Mouse (Mus musculus) heart, postnatal 0 days (tissue): ENCODE measurements around the gene Prdx6b. TPM values are rescaled to one million over a fixed set of nuclear protein-coding genes. Genes with fewer than 3 reads are reported as not detected.

Source experiments
- ATAC-seq: fragments of 200-750 bp; cut with Nextera tagmentation; 2 replicates; pipeline ENCODE4 v1.8.0; 2017; ENCODE audit warnings: low read depth, moderate number of reproducible peaks, moderate library complexity; ENCODE audit not compliant: insufficient read depth
- DNase-seq: peaks from one replicate; pipeline ENCODE4 v3.0.0-alpha.2; 2016; ENCODE audit warnings: low spot score
- H3K27ac ChIP-seq: fragments of 300-500 bp; sonication (generic); 2 replicates; pipeline ENCODE4 v1.5.1; 2014; ENCODE audit warnings: low read depth, mild to moderate bottlenecking
- H3K27me3 ChIP-seq: fragments of 300-500 bp; sonication (generic); 2 replicates; pipeline ENCODE4 v1.6.1; 2014; ENCODE audit warnings: low read length, mixed read lengths; ENCODE audit not compliant: control insufficient read depth, insufficient read depth
- H3K36me3 ChIP-seq: fragments of 300-500 bp; sonication (generic); replicated peaks from 2 replicates; pipeline ENCODE4 v1.6.1; 2014; ENCODE audit warnings: low read length, mixed read lengths; ENCODE audit not compliant: control insufficient read depth, insufficient read depth
- H3K4me1 ChIP-seq: fragments of 300-500 bp; sonication (generic); 2 replicates; pipeline ENCODE4 v1.6.1; 2014; ENCODE audit warnings: antibody characterized with exemption; ENCODE audit not compliant: control insufficient read depth, insufficient read depth
- H3K4me2 ChIP-seq: fragments of 300-500 bp; sonication (generic); 2 replicates; pipeline ENCODE4 v1.6.1; 2014; ENCODE audit warnings: low read depth, mild to moderate bottlenecking, low read length, moderate library complexity
- H3K4me3 ChIP-seq: fragments of 300-500 bp; sonication (generic); 2 replicates; pipeline ENCODE4 v1.5.1; 2014; ENCODE audit warnings: low read depth, low read length
- H3K9ac ChIP-seq: fragments of 300-500 bp; sonication (generic); replicated peaks from 2 replicates; pipeline ENCODE4 v1.6.1; 2014; ENCODE audit warnings: low read depth, low read length, mixed read lengths
- H3K9me3 ChIP-seq: fragments of 300-500 bp; sonication (generic); replicated peaks from 2 replicates; pipeline ENCODE4 v1.6.1; 2016; ENCODE audit warnings: low read length; ENCODE audit not compliant: control insufficient read depth
- CTCF ChIP-seq: IDR thresholded peaks from 2 replicates; pipeline ENCODE4 v1.5.1; 2016; ENCODE audit warnings: antibody characterized with exemption, control low read depth, low read depth
- EP300 ChIP-seq: IDR thresholded peaks from 2 replicates; pipeline ENCODE4 v1.6.1; 2016; ENCODE audit warnings: antibody characterized with exemption, low read depth
- WGBS: fragments of 180-500 bp; shearing (Covaris S2); extraction: QIAGEN DNeasy Blood & Tissue Kit; methylation state at CpG from one replicate; pipeline ENCODE4 v1.1.7; 2014; 5-methylcytosine and 5-hydroxymethylcytosine counted together
- polyA plus RNA-seq: library from polyadenylated mRNA; unstranded; fragments of >200 nt; fragmentation: Nextera tagmentation; extraction: Ambion mirVana; gene quantifications from 2 replicates; pipeline ENCODE4 v1.2.1, GENCODE M21; 2015
- total RNA-seq: library from RNA; depleted of rRNA; stranded (reverse); fragments of >200 nt; gene quantifications from 2 replicates; pipeline ENCODE4 v1.2.3, GENCODE M21; 2014; ENCODE audit warnings: low replicate concordance

Prdx6b gene
- total and polyA plus RNA-seq, 2 experiments from 2014 or later: not detected

DNA sequence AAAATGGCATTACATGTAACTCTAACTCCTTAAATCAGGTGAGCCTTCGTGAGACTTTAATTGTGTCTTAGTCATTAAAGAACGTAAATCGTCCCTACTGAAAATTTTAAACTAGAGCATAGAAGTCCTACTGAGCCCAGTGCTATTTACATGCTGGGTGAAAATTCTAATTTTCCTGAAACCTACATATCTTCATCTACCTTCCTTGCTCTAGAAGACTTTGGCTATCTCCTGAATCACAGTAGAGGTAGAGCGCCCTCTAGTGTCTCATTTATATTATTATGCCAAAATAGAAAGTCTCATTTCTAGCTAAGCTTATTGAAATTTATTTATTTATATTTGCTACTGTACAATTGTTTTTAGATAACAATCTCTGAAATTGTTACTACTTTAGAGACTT is 24.2 kb upstream of the Prdx6b start:
- Histone ChIP-seq H3K9me3 (no peaks in the 10 kb centered on the region), H3K27ac (no peak overlapping the region), H3K9ac (no peak overlapping the region), H3K4me1 (peaks cover 11% of the 10 kb centered on the region; the same call in 1 of the 2 replicates), H3K4me3 (no peak overlapping the region), H3K4me2 (no peak overlapping the region), H3K27me3 (no peaks in the 10 kb centered on the region; the same call in 1 of the 2 replicates), H3K36me3 (no peaks in the 10 kb centered on the region)
- DNase-seq (peak; percentile 74), ATAC-seq (no peak)
- peak; percentile 62 for TF ChIP-seq CTCF
- TF ChIP-seq EP300: no peak
- 54% methylated on average over 4 of the region's 4 CpGs for WGBS

- 23% methylated on average over 1 of the region's 1 CpGs for WGBS
- 0 out of 2 replicates have a peak, but pooled peaks have one; percentile 44 for ATAC-seq
These were observed 20.8 kb upstream of the Prdx6b start for GRCm38 (mm10) chr2:80271431-80271830.

DNA sequence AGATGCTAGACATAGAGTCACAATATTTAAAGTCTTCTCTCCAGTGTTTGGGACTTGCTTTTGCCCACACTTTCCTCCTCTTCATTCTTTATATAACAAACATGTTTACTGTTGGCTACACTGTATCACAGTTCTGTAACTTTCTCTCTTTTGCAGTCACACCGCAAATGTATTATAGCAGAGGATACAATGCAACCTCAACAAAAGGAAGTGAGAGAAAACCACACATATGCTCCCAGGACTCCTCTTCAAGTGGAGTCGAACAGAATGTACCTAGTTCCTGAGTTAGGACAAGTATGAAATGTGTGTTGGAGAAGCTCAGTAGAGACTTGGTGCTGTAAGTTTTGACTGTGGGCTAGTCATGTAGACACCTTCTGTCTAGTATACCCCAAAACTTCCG is 19.2 kb upstream of the Prdx6b start:
- no peaks in the 10 kb centered on the region for H3K36me3 ChIP-seq
- H3K27me3 ChIP-seq: no peaks in the 10 kb centered on the region
- DNase-seq: no peak
- ATAC-seq: no peak
- H3K4me1 ChIP-seq: peaks cover 11% of the 10 kb centered on the region; the same call in 1 of the 2 replicates
- TF ChIP-seq EP300 (no peak), CTCF (no peak)
- WGBS: 86% methylated on average over 3 of the region's 3 CpGs
- no peak overlapping the region for H3K27ac ChIP-seq
- H3K9me3 ChIP-seq: no peaks in the 10 kb centered on the region
- no peak overlapping the region for H3K4me2 ChIP-seq
- no peak overlapping the region for H3K4me3 ChIP-seq
- H3K9ac ChIP-seq: no peak overlapping the region

More at GRCm38 (mm10) chr2:80271431-80271830, 20.8 kb upstream of the Prdx6b start:
- Histone ChIP-seq H3K9me3 (no peaks in the 10 kb centered on the region), H3K4me1 (peaks cover 11% of the 10 kb centered on the region; the same call in 1 of the 2 replicates), H3K9ac (no peak overlapping the region), H3K4me2 (no peak overlapping the region), H3K36me3 (no peaks in the 10 kb centered on the region), H3K27ac (0 out of 2 replicates have a peak overlapping the region, but pooled peaks have one; percentile 9), H3K27me3 (no peaks in the 10 kb centered on the region; the same call in 1 of the 2 replicates), H3K4me3 (no peak overlapping the region)
- TF ChIP-seq EP300 (no peak), CTCF (no peak)
- DNase-seq: no peak

DNA sequence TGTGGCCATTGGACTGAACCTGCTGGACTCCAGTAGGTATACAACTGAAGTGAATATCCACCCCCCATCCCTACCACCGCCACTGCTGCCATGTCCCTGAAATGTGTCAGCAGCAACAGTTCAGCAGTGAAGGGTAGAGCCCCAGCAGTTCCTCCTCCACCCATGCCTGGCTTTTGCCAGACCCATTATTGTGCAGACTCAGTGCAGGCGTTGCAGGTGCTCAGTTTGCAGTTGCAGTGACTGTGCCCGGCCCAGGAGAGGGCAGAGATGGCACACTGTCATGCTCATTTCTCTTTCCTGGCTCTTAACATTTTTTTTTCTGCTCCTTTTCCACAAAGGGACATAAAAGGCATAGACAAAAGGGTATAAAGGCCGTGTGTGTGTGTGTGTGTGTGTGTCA is 18.5 kb upstream of the Prdx6b start:
- Histone ChIP-seq H3K27ac (no peak overlapping the region), H3K36me3 (no peaks in the 10 kb centered on the region), H3K4me2 (no peak overlapping the region), H3K27me3 (no peaks in the 10 kb centered on the region), H3K9me3 (no peaks in the 10 kb centered on the region), H3K4me1 (peaks cover 11% of the 10 kb centered on the region; the same call in 1 of the 2 replicates), H3K9ac (no peak overlapping the region), H3K4me3 (no peak overlapping the region)
- no peak for TF ChIP-seq CTCF
- TF ChIP-seq EP300: no peak
- 67% methylated on average over 4 of the region's 4 CpGs for WGBS
- ATAC-seq (no peak), DNase-seq (no peak)

GRCm38 (mm10) chr2:80275136-80275535 is 17.1 kb upstream of the Prdx6b start:
- no peak overlapping the region for H3K27ac ChIP-seq
- H3K4me3 ChIP-seq: no peak overlapping the region
- no peak overlapping the region for H3K9ac ChIP-seq
- WGBS: 50% methylated on average over 2 of the region's 2 CpGs
- no peak for ATAC-seq
- no peaks in the 10 kb centered on the region for H3K36me3 ChIP-seq
- no peaks in the 10 kb centered on the region for H3K9me3 ChIP-seq
- H3K4me2 ChIP-seq: no peak overlapping the region
- H3K4me1 ChIP-seq: peaks cover 11% of the 10 kb centered on the region; the same call in 1 of the 2 replicates
- H3K27me3 ChIP-seq: no peaks in the 10 kb centered on the region
- TF ChIP-seq CTCF: peak; percentile 54
- TF ChIP-seq EP300: no peak
- DNase-seq: peak; percentile 16

DNA sequence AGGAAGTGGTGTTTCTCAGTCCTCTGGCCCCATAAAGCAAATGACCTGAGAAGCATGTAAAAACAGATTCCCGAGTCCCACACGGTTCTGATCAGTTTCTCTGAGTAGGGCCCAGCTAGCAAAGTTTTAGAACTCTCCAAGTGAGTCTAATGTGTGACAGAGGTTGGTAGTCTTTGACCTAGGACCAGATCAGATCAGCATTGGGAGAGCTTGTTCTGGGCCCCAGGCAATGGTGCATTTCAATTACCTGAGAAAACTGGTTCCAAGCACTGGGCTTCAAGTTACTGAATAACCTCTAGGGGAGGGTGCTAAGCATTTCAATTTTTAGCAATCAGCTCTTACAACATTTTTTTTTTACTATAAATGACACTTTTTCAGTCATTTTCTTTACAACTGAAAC is 10.1 kb upstream of the Prdx6b start:
- H3K4me2 ChIP-seq: no peak overlapping the region
- H3K4me3 ChIP-seq: no peak overlapping the region
- no peaks in the 10 kb centered on the region for H3K36me3 ChIP-seq
- no peak for DNase-seq
- TF ChIP-seq EP300 (no peak), CTCF (no peak)
- no peak overlapping the region for H3K9ac ChIP-seq
- 89% methylated on average over 2 of the region's 2 CpGs for WGBS
- H3K4me1 ChIP-seq: 0 out of 2 replicates have a peak, but pooled peaks cover 5% of the 10 kb centered on the region
- H3K9me3 ChIP-seq: no peaks in the 10 kb centered on the region
- H3K27ac ChIP-seq: no peak overlapping the region
- ATAC-seq: no peak
- no peaks in the 10 kb centered on the region for H3K27me3 ChIP-seq
